Mouse (Mus musculus): ENCODE results near the gene Gm136. TPM values are rescaled to one million over a fixed set of nuclear protein-coding genes. Genes with fewer than 3 reads are reported as not detected.
"Not testable (repeated sequence)": the region's sequence is repeated elsewhere in the genome, so short reads cannot be mapped to it uniquely, and the experiment has no call there.

The Gm136 gene
- polyA plus RNA-seq, 1 experiment from 2014 or later, result not detected

GRCm38 (mm10) chr4:34749236-34749635 is 6.8 kb downstream of the Gm136 start:
- no peak overlapping the region for H3K4me2 ChIP-seq
- ATAC-seq (replicated peaks), result no peak
- H3K4me1 ChIP-seq, result no peaks in the 10 kb centered on the region
- no peaks in the 10 kb centered on the region; the same call in 1 of the 2 replicates for H3K27me3 ChIP-seq (replicated peaks)
- 54% methylated on average over 6 of the region's 6 CpGs for WGBS
- no peak overlapping the region for H3K9ac ChIP-seq
- H3K9me3 ChIP-seq, result no peaks in the 10 kb centered on the region
- no peaks in the 10 kb centered on the region for H3K36me3 ChIP-seq (replicated peaks)
- no peak overlapping the region for H3K27ac ChIP-seq
- H3K4me3 ChIP-seq, result no peak overlapping the region

DNA sequence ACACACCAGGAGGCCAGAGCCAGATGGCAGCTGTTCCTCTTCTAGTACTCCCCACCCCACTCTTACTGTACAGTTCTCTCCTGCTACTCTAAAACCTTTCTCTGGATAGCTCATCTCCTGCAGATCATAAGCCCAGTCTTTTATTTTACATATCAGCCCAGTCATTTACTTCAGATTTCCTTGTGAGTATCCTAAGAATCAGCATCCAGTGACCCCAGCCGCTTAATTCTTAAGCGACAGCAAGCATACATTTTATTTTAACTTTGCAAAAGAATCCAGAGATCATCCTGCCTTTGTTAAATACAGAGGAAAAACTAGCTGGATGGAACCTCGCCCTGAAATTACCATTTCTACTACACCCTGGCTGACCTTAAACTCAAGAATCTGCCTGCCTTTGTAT is 21.6 kb downstream of the Gm136 start:
- no peak for ATAC-seq (replicated peaks)
- no peak overlapping the region for H3K27ac ChIP-seq
- H3K4me2 ChIP-seq, result no peak overlapping the region
- 78% methylated on average over 3 of the region's 3 CpGs for WGBS
- no peaks in the 10 kb centered on the region for H3K9me3 ChIP-seq
- peaks cover 8% of the 10 kb centered on the region; the same call in 1 of the 2 replicates for H3K4me1 ChIP-seq
- no peak overlapping the region for H3K4me3 ChIP-seq
- no peak overlapping the region for H3K9ac ChIP-seq
- H3K27me3 ChIP-seq (replicated peaks), result no peaks in the 10 kb centered on the region
- H3K36me3 ChIP-seq (replicated peaks), result no peaks in the 10 kb centered on the region

GRCm38 (mm10) chr4:34733415-34733814 is 22.6 kb downstream of the Gm136 start:
- H3K9me3 ChIP-seq; H3K36me3 ChIP-seq (replicated peaks); H3K4me1 ChIP-seq; H3K4me2 ChIP-seq; ATAC-seq (replicated peaks); H3K27ac ChIP-seq; H3K4me3 ChIP-seq; H3K27me3 ChIP-seq (replicated peaks); H3K9ac ChIP-seq: not testable (repeated sequence)
- WGBS, result 28% methylated on average over 2 of the region's 2 CpGs

GRCm38 (mm10) chr4:34729851-34730341 is 26.2 kb downstream of the Gm136 start, which contains the start of gene Cfap206:
Gene Cfap206, minus strand, starts transcription at chr4:34730206.
- Histone ChIP-seq H3K27ac (no peak within 1 kb of the TSS), H3K9ac (peak within 1 kb of the TSS; percentile 50), H3K4me1 (peaks cover 8% of the 10 kb centered on the region; the same call in 1 of the 2 replicates), H3K4me3 (peak within 1 kb of the TSS; percentile 56), H3K9me3 (no peaks in the 10 kb centered on the region), H3K36me3 (replicated peaks) (no peaks in the 10 kb centered on the region), H3K27me3 (replicated peaks) (no peaks in the 10 kb centered on the region), H3K4me2 (peak within 1 kb of the TSS; percentile 94)
- peak; percentile 95 for ATAC-seq (replicated peaks)
- under 1% methylated on average over 36 of the region's 38 CpGs for WGBS

GRCm38 (mm10) chr4:34725710-34726109 is 30.4 kb downstream of the Gm136 start:
- WGBS, result 89% methylated on average over 3 of the region's 3 CpGs
- H3K4me1 ChIP-seq; H3K4me3 ChIP-seq; H3K36me3 ChIP-seq (replicated peaks); H3K9me3 ChIP-seq; H3K27ac ChIP-seq; H3K4me2 ChIP-seq; H3K27me3 ChIP-seq (replicated peaks); ATAC-seq (replicated peaks); H3K9ac ChIP-seq: not testable (repeated sequence)

- Histone ChIP-seq H3K4me2 (no peak overlapping the region), H3K27me3 (replicated peaks) (no peaks in the 10 kb centered on the region), H3K9me3 (no peaks in the 10 kb centered on the region), H3K9ac (no peak overlapping the region), H3K36me3 (replicated peaks) (no peaks in the 10 kb centered on the region), H3K27ac (no peak overlapping the region), H3K4me3 (no peak overlapping the region), H3K4me1 (no peaks in the 10 kb centered on the region)
- WGBS, result 57% methylated on average over 4 of the region's 4 CpGs
- no peak for ATAC-seq (replicated peaks)
Measured at GRCm38 (mm10) chr4:34724306-34724705, 31.8 kb downstream of the Gm136 start.

- Histone ChIP-seq H3K4me2 (no peak overlapping the region), H3K27me3 (replicated peaks) (no peaks in the 10 kb centered on the region), H3K36me3 (replicated peaks) (no peaks in the 10 kb centered on the region), H3K4me1 (no peaks in the 10 kb centered on the region), H3K9ac (no peak overlapping the region), H3K27ac (no peak overlapping the region), H3K9me3 (no peaks in the 10 kb centered on the region), H3K4me3 (no peak overlapping the region)
- ATAC-seq (replicated peaks), result no peak
- WGBS, result 76% methylated on average over 4 of the region's 4 CpGs
Measured at GRCm38 (mm10) chr4:34723186-34723585, 32.9 kb downstream of the Gm136 start.

GRCm38 (mm10) chr4:34720127-34720895 is 35.8 kb downstream of the Gm136 start:
- no peak overlapping the region for H3K4me2 ChIP-seq
- H3K9ac ChIP-seq, result no peak overlapping the region
- H3K4me1 ChIP-seq, result no peaks in the 10 kb centered on the region
- H3K27ac ChIP-seq, result no peak overlapping the region
- no peaks in the 10 kb centered on the region for H3K9me3 ChIP-seq
- no peaks in the 10 kb centered on the region for H3K27me3 ChIP-seq (replicated peaks)
- 91% methylated on average over 7 of the region's 7 CpGs for WGBS
- ATAC-seq (replicated peaks), result no peak
- H3K4me3 ChIP-seq, result no peak overlapping the region
- no peaks in the 10 kb centered on the region for H3K36me3 ChIP-seq (replicated peaks)

DNA sequence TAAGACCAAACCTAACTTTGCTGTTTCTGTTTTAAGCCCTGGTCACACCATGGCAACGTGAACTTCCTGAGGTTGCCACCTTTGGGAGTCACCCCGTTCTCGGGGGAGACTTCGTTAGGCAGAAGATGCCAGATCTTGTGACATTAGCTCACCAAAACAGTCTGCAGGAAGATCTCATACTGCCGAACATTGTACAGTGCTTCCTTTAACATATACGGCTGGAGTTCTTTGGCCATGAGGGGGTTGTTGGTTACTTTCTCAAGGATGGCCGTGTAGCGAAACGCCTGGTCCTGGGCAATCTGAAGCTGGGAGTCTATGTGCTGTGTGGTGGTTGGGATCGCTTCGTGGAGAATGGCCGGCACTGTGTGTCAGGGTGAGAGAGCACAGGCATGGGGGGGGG is 36.6 kb downstream of the Gm136 start:
- Histone ChIP-seq H3K27ac (no peak overlapping the region), H3K9ac (no peak overlapping the region), H3K4me1 (no peaks in the 10 kb centered on the region), H3K27me3 (replicated peaks) (no peaks in the 10 kb centered on the region), H3K4me3 (no peak overlapping the region), H3K36me3 (replicated peaks) (no peaks in the 10 kb centered on the region), H3K4me2 (no peak overlapping the region), H3K9me3 (no peaks in the 10 kb centered on the region)
- no peak for ATAC-seq (replicated peaks)
- 96% methylated on average over 12 of the region's 12 CpGs for WGBS

- Histone ChIP-seq H3K27ac (no peak overlapping the region), H3K27me3 (replicated peaks) (no peaks in the 10 kb centered on the region), H3K4me2 (no peak overlapping the region), H3K36me3 (replicated peaks) (no peaks in the 10 kb centered on the region), H3K9me3 (no peaks in the 10 kb centered on the region), H3K4me1 (no peaks in the 10 kb centered on the region), H3K4me3 (no peak overlapping the region), H3K9ac (no peak overlapping the region)
- 100% methylated on average over 1 of the region's 1 CpGs for WGBS
- no peak for ATAC-seq (replicated peaks)
Measured at GRCm38 (mm10) chr4:34715062-34715461, 41.0 kb downstream of the Gm136 start.

GRCm38 (mm10) chr4:34708127-34708526 is 47.9 kb downstream of the Gm136 start:
- 92% methylated on average over 3 of the region's 3 CpGs for WGBS
- Histone ChIP-seq H3K9ac (no peak overlapping the region), H3K27me3 (replicated peaks) (no peaks in the 10 kb centered on the region), H3K4me2 (no peak overlapping the region), H3K4me3 (no peak overlapping the region), H3K36me3 (replicated peaks) (no peaks in the 10 kb centered on the region), H3K9me3 (no peaks in the 10 kb centered on the region), H3K27ac (no peak overlapping the region), H3K4me1 (no peaks in the 10 kb centered on the region)
- no peak for ATAC-seq (replicated peaks)

- Histone ChIP-seq H3K4me3 (no peak overlapping the region), H3K9me3 (no peaks in the 10 kb centered on the region), H3K36me3 (replicated peaks) (no peaks in the 10 kb centered on the region), H3K4me1 (no peaks in the 10 kb centered on the region), H3K27ac (no peak overlapping the region), H3K9ac (no peak overlapping the region), H3K27me3 (replicated peaks) (no peaks in the 10 kb centered on the region), H3K4me2 (no peak overlapping the region)
- 81% methylated on average over 3 of the region's 3 CpGs for WGBS
- ATAC-seq (replicated peaks), result no peak
Measured at GRCm38 (mm10) chr4:34707248-34707647, 48.8 kb downstream of the Gm136 start.

DNA sequence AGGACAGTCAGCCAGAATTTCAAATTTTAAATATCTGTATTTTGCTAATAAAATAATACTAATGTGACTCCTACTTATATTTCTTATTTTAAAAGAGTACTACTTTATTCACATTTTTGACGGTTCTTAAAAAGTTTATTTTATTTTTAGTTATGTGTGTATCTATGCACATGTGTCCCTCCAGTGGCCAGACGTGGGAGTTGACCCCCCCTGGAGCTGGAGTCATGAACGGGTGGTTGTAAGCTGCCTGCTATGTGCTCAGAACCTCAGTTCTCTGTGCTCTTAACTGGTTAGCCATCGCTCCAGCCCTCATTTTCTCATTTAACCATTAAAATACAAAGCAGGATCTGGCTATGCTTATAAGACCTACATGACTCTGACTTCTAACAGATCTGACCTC is 53.0 kb downstream of the Gm136 start:
- ATAC-seq (replicated peaks), result no peak
- no peaks in the 10 kb centered on the region for H3K4me1 ChIP-seq
- no peaks in the 10 kb centered on the region for H3K36me3 ChIP-seq (replicated peaks)
- no peak overlapping the region for H3K4me3 ChIP-seq
- H3K9ac ChIP-seq, result no peak overlapping the region
- 74% methylated on average over 4 of the region's 4 CpGs for WGBS
- H3K27me3 ChIP-seq (replicated peaks), result no peaks in the 10 kb centered on the region
- no peak overlapping the region for H3K27ac ChIP-seq
- no peak overlapping the region for H3K4me2 ChIP-seq
- H3K9me3 ChIP-seq, result no peaks in the 10 kb centered on the region

Measured in midbrain, embryonic 15.5 days (tissue).